Mouse (Mus musculus) myocyte (in vitro differentiated cells): ENCODE measurements at regions not wholly inside any gene's neighbourhood (a gene's known extent, or its start where the extent isn't known, plus 50 kb on each side); places are given as distances from the start of the nearest gene placed in this dataset.

ENCODE experiments used
- CEBPB ChIP-seq: IDR thresholded peaks from 2 replicates; pipeline ENCODE4 v1.6.1; 2011; ENCODE audit warnings: mild to moderate bottlenecking, moderate library complexity; ENCODE audit not compliant: poor library complexity, insufficient read depth, severe bottlenecking
- E2F4 ChIP-seq: IDR thresholded peaks from one replicate; pipeline ENCODE4 v1.6.1; 2011; ENCODE audit warnings: mild to moderate bottlenecking, control low read depth, moderate library complexity; ENCODE audit not compliant: insufficient read depth
- MAX ChIP-seq: IDR thresholded peaks from one replicate; pipeline ENCODE4 v1.6.1; 2011; ENCODE audit warnings: low read depth, mild to moderate bottlenecking, control low read depth
- MYOD1 ChIP-seq, 3 experiments: IDR thresholded peaks; one replicate each; pipeline ENCODE4 v1.6.1; 2011; ENCODE audit warnings: control low read depth in 2 of 3, low read depth in 2 of 3, mild to moderate bottlenecking in 2 of 3, moderate library complexity in 1 of 3; ENCODE audit not compliant: insufficient read length in 2 of 3, control insufficient read depth in 1 of 3
- MYOG ChIP-seq, 3 experiments: IDR thresholded peaks; one replicate each; pipeline ENCODE4 v1.6.1; 2011; ENCODE audit warnings: control low read depth in 2 of 3, low read depth in 2 of 3, mild to moderate bottlenecking in 2 of 3; ENCODE audit not compliant: insufficient read length in 2 of 3, control insufficient read depth in 1 of 3, insufficient read depth in 1 of 3
- POLR2A ChIP-seq: IDR thresholded peaks from one replicate; pipeline ENCODE4 v1.6.1; 2011; ENCODE audit warnings: low read depth, mild to moderate bottlenecking, control low read depth, moderate library complexity; ENCODE audit not compliant: insufficient read length
- POLR2AphosphoS2 ChIP-seq: IDR thresholded peaks from one replicate; pipeline ENCODE4 v1.6.1; 2011; ENCODE audit warnings: low read depth, control low read depth; ENCODE audit not compliant: insufficient read length
- SRF ChIP-seq: IDR thresholded peaks from one replicate; pipeline ENCODE4 v1.6.1; 2011; ENCODE audit warnings: low read depth; ENCODE audit not compliant: control insufficient read depth, insufficient read length
- TCF12 ChIP-seq: IDR thresholded peaks from one replicate; pipeline ENCODE4 v1.6.1; 2011; ENCODE audit warnings: mild to moderate bottlenecking, control low read depth; ENCODE audit not compliant: poor library complexity, insufficient read depth, severe bottlenecking
- TCF3 ChIP-seq: IDR thresholded peaks from one replicate; pipeline ENCODE4 v1.6.1; 2011; ENCODE audit warnings: low read depth, control low read depth; ENCODE audit not compliant: insufficient read length
- USF1 ChIP-seq: IDR thresholded peaks from one replicate; pipeline ENCODE4 v1.6.1; 2011; ENCODE audit warnings: low read depth, mild to moderate bottlenecking, control low read depth, moderate library complexity

- TF ChIP-seq POLR2A (no peak), E2F4 (no peak), MAX (no peak), CEBPB (no peak), POLR2AphosphoS2 (no peak), USF1 (no peak), MYOG (IDR thresholded peaks at IDR 0.05; ENCODE audit: control insufficient read depth in 1 of 3, insufficient read depth in 1 of 3, insufficient read length in 2 of 3, low read depth in 2 of 3) (no peak), MYOD1 (IDR thresholded peaks at IDR 0.05; ENCODE audit: control insufficient read depth in 1 of 3, insufficient read length in 2 of 3, low read depth in 2 of 3) (no peak), TCF3 (no peak), TCF12 (no peak), SRF (no peak)
Measured at GRCm38 (mm10) chr14:18462381-18462780, 130.7 kb upstream of the Ube2e1 start.
